Mouse (Mus musculus): ENCODE measurements around the gene Incenp. TPM values are rescaled to one million over a fixed set of nuclear protein-coding genes. Genes with fewer than 3 reads are reported as not detected.
"Not testable (repeated sequence)": the region's sequence is repeated elsewhere in the genome, so short reads cannot be mapped to it uniquely, and the experiment has no call there.

Gene Incenp
- total RNA-seq, 2 experiments from 2014 or later, result 16.2 to 20.5 TPM

GRCm38 (mm10) chr19:9918176-9918861, 19.0 kb upstream of the Incenp start:
- DNase-seq, result no peak

GRCm38 (mm10) chr19:9917727-9918126, 18.4 kb upstream of the Incenp start:
- no peak for DNase-seq

GRCm38 (mm10) chr19:9915935-9916334, 16.6 kb upstream of the Incenp start:
- peak; percentile 78 for DNase-seq

GRCm38 (mm10) chr19:9914346-9914745, 15.0 kb upstream of the Incenp start:
- no peak for DNase-seq

DNA sequence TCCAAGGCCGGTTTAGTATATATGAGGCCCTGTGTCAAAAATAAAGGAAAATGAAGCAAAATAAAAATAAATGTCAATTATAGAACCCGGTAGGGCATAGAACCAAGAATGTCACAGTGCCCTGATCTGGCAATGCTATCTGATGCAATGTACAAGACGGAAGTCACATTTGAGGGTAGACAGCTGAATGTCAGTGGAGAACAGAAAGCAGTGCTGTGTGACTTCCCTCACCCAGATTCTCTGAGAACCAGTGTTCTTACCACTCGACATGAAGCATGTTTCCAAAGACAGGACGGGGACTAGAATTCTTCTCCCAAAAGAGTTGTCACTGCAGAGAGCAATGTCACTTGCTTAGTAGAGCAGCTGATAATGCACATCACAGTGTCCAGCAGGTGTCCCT, 14.4 kb upstream of the Incenp start:
- no peak for DNase-seq

- peak; percentile 40 for DNase-seq
Measured at GRCm38 (mm10) chr19:9911314-9911754, 12.0 kb upstream of the Incenp start.

- no peak for DNase-seq
Measured at GRCm38 (mm10) chr19:9909351-9909750, 10.0 kb upstream of the Incenp start.

DNA sequence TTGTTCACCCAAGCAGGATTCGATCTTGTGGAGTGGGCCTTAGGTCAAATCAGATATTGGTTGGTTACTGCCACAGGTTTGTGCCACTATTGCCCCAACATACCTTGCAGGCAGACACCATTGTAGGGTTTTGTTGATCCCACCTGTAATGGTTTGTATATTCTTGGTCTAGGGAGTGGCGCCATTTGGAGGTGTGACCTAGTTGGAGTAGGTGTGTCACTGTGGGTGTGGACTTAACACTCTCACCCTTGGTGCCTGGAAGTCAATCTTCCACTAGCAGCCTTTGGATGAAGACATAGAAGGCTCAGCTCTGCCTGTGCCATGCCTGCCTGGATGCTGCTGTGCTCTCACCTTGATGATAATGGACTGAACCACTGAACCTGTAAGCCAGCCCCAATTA, 1.3 kb upstream of the Incenp start:
- not testable (repeated sequence) for DNase-seq

DNA sequence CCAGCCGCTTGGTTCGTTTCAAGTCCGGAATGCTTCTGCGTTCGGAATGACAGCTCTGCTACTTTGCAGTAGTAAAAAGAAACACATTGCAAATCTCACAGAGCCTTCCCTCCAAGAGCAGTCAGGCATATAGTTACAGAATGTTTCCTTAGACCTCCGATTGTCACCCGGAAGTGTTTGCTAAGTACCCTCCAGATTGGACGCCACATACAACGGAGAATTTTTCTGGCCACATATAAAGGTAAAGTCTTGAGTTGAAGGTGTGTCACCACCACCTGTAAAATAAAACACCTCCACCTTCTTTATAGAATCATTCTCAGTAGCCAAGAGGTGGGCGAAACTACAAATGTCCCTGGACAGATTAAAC, 412 bp upstream of the Incenp start:
- no peak for DNase-seq

DNA sequence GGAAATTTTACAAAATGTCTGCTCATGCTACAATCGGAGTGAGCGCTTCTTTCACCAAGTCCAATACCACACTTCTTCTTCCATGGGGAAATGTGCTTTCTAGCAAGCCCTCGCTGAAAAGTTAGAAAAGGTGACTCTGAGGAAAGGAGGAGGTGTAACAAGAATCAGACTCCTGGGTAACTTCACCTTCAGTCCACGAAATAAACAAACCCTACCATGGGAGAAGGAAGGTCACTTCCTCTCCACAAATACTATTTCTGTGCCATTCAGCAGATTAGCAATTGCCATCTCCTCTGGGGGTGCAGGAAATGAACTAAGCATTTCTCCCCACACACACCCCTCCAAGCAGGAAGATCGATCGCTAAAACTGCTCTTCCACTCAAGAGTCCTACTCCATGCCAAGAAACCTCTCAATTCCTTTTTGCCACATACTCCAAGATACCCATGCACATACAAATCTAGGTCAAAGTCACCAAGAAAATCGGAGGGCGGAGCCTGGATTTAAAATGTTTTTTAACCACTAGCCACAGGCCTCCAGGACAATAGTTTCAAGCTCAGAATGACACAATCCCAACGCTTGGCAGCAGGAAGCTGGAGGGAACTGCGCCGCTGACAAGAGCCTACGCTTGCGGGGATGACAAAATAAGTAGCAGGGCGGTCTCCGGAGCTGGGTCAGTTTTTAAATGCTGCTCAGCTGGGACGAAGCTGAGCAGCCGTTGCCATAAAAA, 848 bp downstream of the Incenp start:
- DNase-seq, result no peak

- DNase-seq, result no peak
Measured at GRCm38 (mm10) chr19:9896067-9896466, 3.3 kb downstream of the Incenp start.

GRCm38 (mm10) chr19:9886771-9887170, 12.6 kb downstream of the Incenp start:
- DNase-seq, result no peak

DNA sequence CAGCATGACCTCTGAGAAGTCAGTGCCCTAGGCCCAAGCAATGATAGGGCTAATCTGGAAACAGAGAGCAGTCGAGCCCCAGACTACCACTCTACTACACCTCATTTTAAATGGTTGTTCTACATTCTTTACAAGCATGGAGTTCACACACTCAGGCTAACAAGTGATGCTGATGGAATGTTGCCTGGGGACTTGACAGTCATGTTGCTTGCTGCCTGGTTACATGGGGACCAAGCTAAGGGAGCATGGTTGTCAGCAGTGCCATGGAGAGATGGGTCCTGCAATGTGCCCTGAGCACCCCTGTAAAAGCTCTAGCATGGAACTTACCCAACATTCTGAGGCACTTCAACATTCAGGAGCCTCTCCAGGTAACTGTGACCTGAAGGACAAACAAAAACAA, 13.0 kb downstream of the Incenp start:
- DNase-seq, result no peak

DNA sequence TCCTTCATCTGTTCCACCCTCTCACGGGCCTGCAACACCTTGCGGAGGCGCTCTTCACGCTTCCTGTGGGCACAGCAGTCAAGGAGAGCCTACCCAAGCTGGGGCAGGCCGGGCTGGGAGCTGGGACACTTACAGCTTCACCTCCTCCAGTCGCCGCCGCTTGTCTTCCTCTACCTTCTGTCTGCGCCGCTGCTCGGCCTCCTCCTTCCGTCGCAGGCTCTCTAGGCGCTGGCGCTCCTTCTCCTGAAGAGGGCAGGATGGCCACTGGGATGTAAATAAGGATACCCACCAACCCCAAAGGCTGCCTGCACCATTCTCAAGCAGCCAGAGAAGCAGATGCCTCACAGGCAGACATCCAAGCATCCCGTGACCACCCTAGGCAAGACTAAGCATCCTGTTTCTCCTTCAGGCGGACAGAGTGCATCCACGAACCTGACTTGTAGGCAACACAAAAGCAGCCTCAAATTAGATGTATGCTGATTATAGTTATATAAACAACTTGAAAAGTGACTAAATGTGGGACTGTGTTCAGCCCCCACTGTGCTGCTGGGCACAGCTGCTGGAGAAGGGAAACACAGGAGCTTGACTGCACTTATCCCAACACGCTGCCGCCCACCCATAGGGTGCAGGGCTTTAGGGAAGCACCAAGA, 21.0 kb downstream of the Incenp start:
- DNase-seq, result no peak

GRCm38 (mm10) chr19:9865466-9865865, 33.9 kb downstream of the Incenp start:
- no peak for DNase-seq

DNA sequence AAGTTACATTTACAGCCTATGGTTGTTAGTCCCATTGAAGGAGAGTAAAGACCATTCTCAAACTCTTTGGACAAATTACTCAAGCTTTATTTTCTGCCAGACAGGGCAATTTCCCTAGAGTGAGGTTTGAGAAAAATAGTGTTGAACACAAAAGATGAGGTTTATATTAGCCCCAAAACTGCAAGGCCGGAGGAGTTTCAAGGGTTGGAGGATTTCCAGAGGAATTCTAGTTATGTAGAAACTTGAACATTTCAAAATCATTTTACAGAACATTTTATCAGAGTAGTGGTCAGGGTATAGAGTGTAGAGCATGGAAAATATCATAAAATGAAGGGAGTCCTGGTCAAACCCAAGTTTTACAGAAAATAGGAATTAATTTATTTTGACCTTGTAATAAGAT, 34.5 kb downstream of the Incenp start:
- DNase-seq, result no peak

DNA sequence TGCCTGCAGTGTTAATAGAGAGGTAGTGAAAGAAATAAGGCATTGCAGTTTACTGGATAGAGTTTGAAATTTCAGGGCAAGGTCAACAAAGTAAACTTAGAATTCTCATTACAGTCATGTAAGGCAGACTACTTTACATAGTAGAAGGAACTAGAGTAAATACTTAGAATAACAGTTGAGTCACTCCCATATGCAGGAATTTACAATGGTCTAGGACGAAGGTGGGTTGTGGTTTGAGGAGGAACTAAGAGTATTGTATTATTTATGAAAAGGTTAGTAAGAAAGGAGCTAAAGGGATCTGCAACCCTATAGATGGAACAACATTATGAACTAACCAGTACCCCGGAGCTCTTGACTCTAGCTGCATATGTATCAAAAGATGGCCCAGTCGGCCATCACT, 38.5 kb downstream of the Incenp start:
- not testable (repeated sequence) for DNase-seq

DNA sequence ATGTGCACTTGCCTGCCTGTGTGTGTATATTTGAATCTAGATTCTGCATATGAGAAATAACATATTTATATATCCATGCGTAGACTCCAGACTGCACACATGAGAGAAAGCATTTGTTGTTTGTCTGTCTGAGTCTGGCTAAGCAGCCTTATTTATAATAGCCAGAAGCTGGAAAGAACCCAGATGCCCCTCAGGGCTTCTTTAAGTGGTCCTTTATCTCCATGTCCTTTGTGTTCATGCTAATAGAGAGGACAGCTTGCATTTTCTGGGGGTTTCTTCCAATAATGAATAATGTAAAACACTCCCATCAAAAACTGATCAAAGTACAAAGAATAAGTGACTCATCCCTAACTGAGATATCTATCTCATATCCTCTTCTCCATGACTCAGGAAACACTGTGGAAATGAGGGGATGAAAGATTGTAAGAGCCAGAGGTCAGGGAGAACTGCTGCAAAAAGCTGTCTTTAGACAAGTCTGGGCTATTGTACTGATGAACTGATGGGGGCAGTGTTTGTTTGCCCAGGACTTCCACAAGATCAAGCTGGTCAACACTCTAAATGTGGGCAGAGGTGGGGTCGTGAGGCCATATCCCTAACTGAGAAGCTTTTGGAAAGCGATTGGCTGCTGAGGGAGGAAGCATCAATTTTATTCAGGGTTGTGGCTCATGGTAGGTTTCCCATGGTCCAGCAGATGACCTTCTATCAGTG, 49.8 kb downstream of the Incenp start:
- DNase-seq, result not testable (repeated sequence)

- DNase-seq, result no peak
Measured at GRCm38 (mm10) chr19:9847262-9847661, 52.1 kb downstream of the Incenp start, which contains the start of gene Scgb2a2. Gene Scgb2a2 (plus strand): TSS chr19:9847562.

- DNase-seq, result no peak
Measured at GRCm38 (mm10) chr19:9837341-9837715, 62.0 kb downstream of the Incenp start.

DNA sequence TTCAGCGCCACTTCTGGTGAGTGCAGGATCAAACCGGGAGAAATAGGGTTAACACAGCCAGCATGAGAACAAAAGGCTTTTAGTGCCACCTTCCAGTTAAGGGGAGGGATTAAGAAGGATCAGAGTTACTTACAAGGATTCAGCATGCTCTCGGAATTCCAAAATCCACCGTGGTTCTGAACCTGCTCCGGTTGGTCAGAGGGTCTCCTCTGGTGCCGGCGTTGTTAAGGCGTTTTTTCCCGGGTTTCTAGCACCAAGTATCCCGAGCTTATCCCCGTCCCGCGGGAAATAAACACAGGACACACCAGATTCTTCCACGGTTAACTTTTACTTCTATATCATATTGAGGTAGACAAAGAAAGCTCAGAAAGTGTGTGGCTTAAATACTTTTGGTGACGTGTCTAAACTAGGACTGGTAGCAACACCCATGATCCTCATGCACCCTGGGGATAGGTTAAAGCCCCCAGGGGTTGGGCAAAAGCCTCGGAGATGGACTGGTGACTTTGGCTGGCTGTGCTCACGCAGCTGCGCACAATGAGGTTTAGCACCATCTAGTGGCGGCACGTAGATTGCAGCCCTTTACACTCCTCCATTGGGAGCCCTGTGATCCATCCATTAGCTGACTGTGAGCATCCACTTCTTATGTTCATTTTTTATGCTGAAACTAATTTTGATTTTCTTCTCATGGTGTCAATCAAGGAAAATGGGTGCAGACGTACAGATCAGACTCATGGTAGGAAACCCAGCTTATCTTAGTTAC, 62.6 kb downstream of the Incenp start:
- peak; percentile 51 for DNase-seq

Data from gastrocnemius, postnatal 10 days (tissue).